Mouse (Mus musculus): ENCODE data around the gene Spata31d1b. TPM values are rescaled to one million over a fixed set of nuclear protein-coding genes. Genes with fewer than 3 reads are reported as not detected.

Spata31d1b gene
- not detected for total RNA-seq (2023)

GRCm38 (mm10) chr13:59711984-59712383, at the start of gene Spata31d1b:
Spata31d1b (plus strand) TSS chr13:59712284.

GRCm38 (mm10) chr13:59675151-59676011, 36.7 kb upstream of the Spata31d1b start, which contains the start of gene Golm1:
Golm1 (minus strand) TSS chr13:59675811.

GRCm38 (mm10) chr13:59694008-59694407, 18.1 kb upstream of the Spata31d1b start, which contains the start of gene 4921517D22Rik:
4921517D22Rik (minus strand) TSS chr13:59694108.

GRCm38 (mm10) chr13:59710230-59710629, 1.9 kb upstream of the Spata31d1b start, which contains the start of gene Spata31d1a:
Spata31d1a (minus strand) TSS chr13:59710330.

GRCm38 (mm10) chr13:59731652-59732051, 19.6 kb downstream of the Spata31d1b start, which contains the start of gene Spata31d1d:
Spata31d1d (minus strand) TSS chr13:59731752.

GRCm38 (mm10) chr13:59746711-59747110, 34.6 kb downstream of the Spata31d1b start, which contains the start of gene 1700014D04Rik:
1700014D04Rik (minus strand) TSS chr13:59746752.

Other genes with a start within 250 kb of the Spata31d1b start
- 53.5 TPM for gene Agtpbp1, start 127.1 kb upstream of the Spata31d1b start, total RNA-seq (2023)
- 72.0 TPM for gene Naa35, start 127.0 kb upstream of the Spata31d1b start, total RNA-seq (2023)
- 46.7 TPM for gene Golm1, start 36.5 kb upstream of the Spata31d1b start, total RNA-seq (2023)
- gene 4921517D22Rik, start 18.2 kb upstream of the Spata31d1b start, total RNA-seq (2023) = not detected
- gene Spata31d1a, start 2.0 kb upstream of the Spata31d1b start, total RNA-seq (2023) = not detected
- not detected for gene Spata31d1d, start 19.5 kb downstream of the Spata31d1b start, total RNA-seq (2023)
- not detected for gene 1700014D04Rik, start 34.5 kb downstream of the Spata31d1b start, total RNA-seq (2023)
- gene Isca1, start 57.5 kb downstream of the Spata31d1b start, total RNA-seq (2023) = 78.3 TPM
- not detected for gene Gm49354, start 70.0 kb downstream of the Spata31d1b start, total RNA-seq (2023)
- 213 TPM for gene Tut7, start 110.9 kb downstream of the Spata31d1b start, total RNA-seq (2023)

All from CD4-positive naive resting alpha-beta T cell, adult 57 days (primary cell).